Mouse (Mus musculus) heart, postnatal 0 days (tissue): ENCODE measurements around the gene Dcx. TPM values are rescaled to one million over a fixed set of nuclear protein-coding genes. Genes with fewer than 3 reads are reported as not detected.

Experiments
- ATAC-seq: fragments of 200-750 bp; cut with Nextera tagmentation; 2 replicates; pipeline ENCODE4 v1.8.0; 2017; ENCODE audit warnings: low read depth, moderate number of reproducible peaks, moderate library complexity; ENCODE audit not compliant: insufficient read depth
- DNase-seq: peaks from one replicate; pipeline ENCODE4 v3.0.0-alpha.2; 2016; ENCODE audit warnings: low spot score
- H3K27ac ChIP-seq: fragments of 300-500 bp; sonication (generic); 2 replicates; pipeline ENCODE4 v1.5.1; 2014; ENCODE audit warnings: low read depth, mild to moderate bottlenecking
- H3K27me3 ChIP-seq: fragments of 300-500 bp; sonication (generic); 2 replicates; pipeline ENCODE4 v1.6.1; 2014; ENCODE audit warnings: low read length, mixed read lengths; ENCODE audit not compliant: control insufficient read depth, insufficient read depth
- H3K36me3 ChIP-seq: fragments of 300-500 bp; sonication (generic); replicated peaks from 2 replicates; pipeline ENCODE4 v1.6.1; 2014; ENCODE audit warnings: low read length, mixed read lengths; ENCODE audit not compliant: control insufficient read depth, insufficient read depth
- H3K4me1 ChIP-seq: fragments of 300-500 bp; sonication (generic); 2 replicates; pipeline ENCODE4 v1.6.1; 2014; ENCODE audit warnings: antibody characterized with exemption; ENCODE audit not compliant: control insufficient read depth, insufficient read depth
- H3K4me2 ChIP-seq: fragments of 300-500 bp; sonication (generic); 2 replicates; pipeline ENCODE4 v1.6.1; 2014; ENCODE audit warnings: low read depth, mild to moderate bottlenecking, low read length, moderate library complexity
- H3K4me3 ChIP-seq: fragments of 300-500 bp; sonication (generic); 2 replicates; pipeline ENCODE4 v1.5.1; 2014; ENCODE audit warnings: low read depth, low read length
- H3K9ac ChIP-seq: fragments of 300-500 bp; sonication (generic); replicated peaks from 2 replicates; pipeline ENCODE4 v1.6.1; 2014; ENCODE audit warnings: low read depth, low read length, mixed read lengths
- H3K9me3 ChIP-seq: fragments of 300-500 bp; sonication (generic); replicated peaks from 2 replicates; pipeline ENCODE4 v1.6.1; 2016; ENCODE audit warnings: low read length; ENCODE audit not compliant: control insufficient read depth
- CTCF ChIP-seq: IDR thresholded peaks from 2 replicates; pipeline ENCODE4 v1.5.1; 2016; ENCODE audit warnings: antibody characterized with exemption, control low read depth, low read depth
- EP300 ChIP-seq: IDR thresholded peaks from 2 replicates; pipeline ENCODE4 v1.6.1; 2016; ENCODE audit warnings: antibody characterized with exemption, low read depth
- WGBS: fragments of 180-500 bp; shearing (Covaris S2); extraction: QIAGEN DNeasy Blood & Tissue Kit; methylation state at CpG from one replicate; pipeline ENCODE4 v1.1.7; 2014; 5-methylcytosine and 5-hydroxymethylcytosine counted together
- polyA plus RNA-seq: library from polyadenylated mRNA; unstranded; fragments of >200 nt; fragmentation: Nextera tagmentation; extraction: Ambion mirVana; gene quantifications from 2 replicates; pipeline ENCODE4 v1.2.1, GENCODE M21; 2015
- total RNA-seq: library from RNA; depleted of rRNA; stranded (reverse); fragments of >200 nt; gene quantifications from 2 replicates; pipeline ENCODE4 v1.2.3, GENCODE M21; 2014; ENCODE audit warnings: low replicate concordance

The Dcx gene
- total and polyA plus RNA-seq, 2 experiments from 2014 or later, result 0.05 TPM; not detected in 1

GRCm38 (mm10) chrX:143906699-143907471 is 26.2 kb downstream of the Dcx start:
- H3K9me3 ChIP-seq, result no peaks in the 10 kb centered on the region
- H3K4me2 ChIP-seq, result no peak overlapping the region
- DNase-seq, result no peak
- TF ChIP-seq EP300, result no peak
- TF ChIP-seq CTCF, result no peak
- no peak for ATAC-seq
- H3K36me3 ChIP-seq, result no peaks in the 10 kb centered on the region
- H3K4me3 ChIP-seq, result no peak overlapping the region
- no peaks in the 10 kb centered on the region for H3K4me1 ChIP-seq
- no peaks in the 10 kb centered on the region for H3K27me3 ChIP-seq
- no peak overlapping the region for H3K9ac ChIP-seq
- H3K27ac ChIP-seq, result no peak overlapping the region
- WGBS, result 37% methylated on average over 3 of the region's 3 CpGs

DNA sequence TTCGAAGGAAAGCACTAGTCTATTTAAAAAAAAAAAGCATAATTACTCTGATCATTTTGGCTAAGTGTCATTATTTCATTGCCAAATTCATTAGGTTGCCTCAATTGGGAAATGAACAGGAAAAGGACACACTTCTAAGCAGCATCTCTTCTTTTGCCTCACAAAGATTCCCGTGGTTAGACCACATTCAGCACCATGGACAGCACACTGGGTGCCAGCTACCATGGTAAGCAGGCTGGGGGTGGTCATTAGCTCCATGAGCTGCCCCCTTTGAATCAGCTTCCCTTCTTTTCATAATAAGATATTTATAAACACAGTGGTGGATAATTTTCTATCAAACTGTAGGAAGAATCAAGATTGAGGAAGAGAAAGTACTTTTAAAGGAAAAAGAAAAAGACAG is 28.4 kb downstream of the Dcx start:
- WGBS, result 21% methylated on average over 2 of the region's 2 CpGs
- Histone ChIP-seq H3K9me3 (no peaks in the 10 kb centered on the region), H3K9ac (no peak overlapping the region), H3K4me2 (no peak overlapping the region), H3K36me3 (no peaks in the 10 kb centered on the region), H3K4me1 (no peaks in the 10 kb centered on the region), H3K27me3 (no peaks in the 10 kb centered on the region), H3K27ac (no peak overlapping the region), H3K4me3 (no peak overlapping the region)
- ATAC-seq (no peak), DNase-seq (no peak)
- TF ChIP-seq EP300, result no peak
- TF ChIP-seq CTCF, result no peak

DNA sequence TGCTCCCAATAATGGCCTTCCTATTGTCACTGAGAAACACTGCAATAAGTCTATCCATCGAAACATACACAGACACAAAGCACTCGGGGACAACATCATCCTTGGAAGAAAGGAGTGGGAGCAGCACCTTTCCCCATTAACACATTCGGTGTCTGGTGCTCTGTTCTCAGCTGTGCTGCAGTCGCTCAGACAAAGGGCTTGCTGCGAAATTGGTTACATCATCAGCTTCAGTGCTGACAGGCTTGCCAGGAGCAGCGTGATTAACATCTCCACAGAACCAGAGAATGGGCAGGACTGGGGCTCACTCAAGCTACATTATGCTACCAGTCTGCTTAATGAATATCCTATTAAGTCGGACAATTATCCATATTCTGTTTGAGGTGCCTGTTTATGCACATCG is 30.8 kb downstream of the Dcx start:
- 47% methylated on average over 8 of the region's 8 CpGs for WGBS

DNA sequence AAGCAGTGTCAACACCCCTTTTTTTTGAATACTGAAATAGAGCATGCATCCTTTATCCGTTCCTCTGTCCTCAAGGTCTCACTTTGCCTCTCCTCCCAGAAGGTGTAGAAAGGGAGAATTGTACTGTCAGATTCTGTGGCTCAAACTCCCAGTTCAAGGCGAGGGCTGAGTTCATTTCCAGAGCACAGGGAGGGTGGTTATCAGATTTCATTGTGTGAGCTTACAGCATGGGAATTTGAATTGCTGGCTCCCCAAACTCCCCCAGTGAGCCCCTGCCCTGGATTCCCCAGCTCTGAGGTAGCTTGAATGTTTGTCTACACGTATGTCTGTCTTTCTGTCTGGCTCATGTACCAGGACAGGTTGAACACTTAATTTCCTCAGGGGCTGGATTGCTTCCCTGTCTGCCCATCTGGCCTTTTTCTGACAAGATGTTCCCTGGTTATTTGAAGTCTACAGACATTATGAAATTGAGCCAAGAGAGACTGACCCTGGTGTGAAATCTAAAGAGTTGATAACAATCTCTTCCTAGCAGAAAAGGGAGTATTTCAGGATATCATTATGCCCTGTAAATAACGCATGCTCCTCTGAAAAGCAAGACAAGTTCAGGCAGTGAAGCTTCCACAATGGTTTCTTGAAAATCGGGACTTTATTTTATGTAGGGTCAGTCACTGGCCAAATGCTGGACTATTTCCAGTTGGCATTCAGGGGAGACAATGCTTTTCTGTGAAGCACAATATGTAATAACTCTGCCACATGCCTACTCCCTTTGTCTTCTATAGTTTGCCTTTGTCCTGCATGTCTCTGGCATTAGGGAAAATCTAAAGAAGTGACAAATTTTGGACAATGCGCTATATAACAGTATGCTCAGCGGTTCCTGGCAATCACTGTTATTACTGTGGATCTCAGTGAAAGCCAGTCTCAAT is 35.5 kb downstream of the Dcx start:
- 50% methylated on average over 7 of the region's 7 CpGs for WGBS
- no peaks in the 10 kb centered on the region for H3K36me3 ChIP-seq
- H3K4me1 ChIP-seq, result no peaks in the 10 kb centered on the region
- H3K27me3 ChIP-seq, result no peaks in the 10 kb centered on the region
- DNase-seq, result peak; percentile 11
- H3K9me3 ChIP-seq, result no peaks in the 10 kb centered on the region
- H3K4me3 ChIP-seq, result no peak overlapping the region
- no peak overlapping the region for H3K27ac ChIP-seq
- ATAC-seq, result no peak
- H3K9ac ChIP-seq, result no peak overlapping the region
- TF ChIP-seq EP300 (no peak), CTCF (no peak)
- H3K4me2 ChIP-seq, result no peak overlapping the region

More for the DNA sequence above, 30.8 kb downstream of the Dcx start:
- Histone ChIP-seq H3K4me3 (no peak overlapping the region), H3K36me3 (no peaks in the 10 kb centered on the region), H3K27ac (no peak overlapping the region), H3K9me3 (no peaks in the 10 kb centered on the region), H3K9ac (no peak overlapping the region), H3K4me1 (no peaks in the 10 kb centered on the region), H3K27me3 (no peaks in the 10 kb centered on the region), H3K4me2 (no peak overlapping the region)
- ATAC-seq (no peak), DNase-seq (no peak)
- TF ChIP-seq CTCF (no peak), EP300 (no peak)

- H3K9me3 ChIP-seq, result no peaks in the 10 kb centered on the region
- ATAC-seq (no peak), DNase-seq (no peak)
- no peaks in the 10 kb centered on the region for H3K27me3 ChIP-seq
- H3K4me2 ChIP-seq, result no peak overlapping the region
- no peak overlapping the region for H3K9ac ChIP-seq
- WGBS, result 80% methylated on average over 5 of the region's 5 CpGs
- no peak overlapping the region for H3K4me3 ChIP-seq
- no peaks in the 10 kb centered on the region for H3K4me1 ChIP-seq
- H3K27ac ChIP-seq, result no peak overlapping the region
- no peaks in the 10 kb centered on the region for H3K36me3 ChIP-seq
- TF ChIP-seq EP300, result no peak
- TF ChIP-seq CTCF, result no peak
Measured at GRCm38 (mm10) chrX:143896936-143897335, 36.2 kb downstream of the Dcx start.
